Mouse (Mus musculus) cerebellum, adult (tissue): Measurements from ENCODE around the gene Tbxa2r.

Experiments
- ATAC-seq: cut with Nextera tagmentation; 2 replicates; pipeline ENCODE4 v1.9.2; 2017; ENCODE audit warnings: mild to moderate bottlenecking, moderate library complexity, mixed read lengths; ENCODE audit not compliant: insufficient number of reproducible peaks, low FRiP score, low TSS enrichment

Gene Tbxa2r

DNA sequence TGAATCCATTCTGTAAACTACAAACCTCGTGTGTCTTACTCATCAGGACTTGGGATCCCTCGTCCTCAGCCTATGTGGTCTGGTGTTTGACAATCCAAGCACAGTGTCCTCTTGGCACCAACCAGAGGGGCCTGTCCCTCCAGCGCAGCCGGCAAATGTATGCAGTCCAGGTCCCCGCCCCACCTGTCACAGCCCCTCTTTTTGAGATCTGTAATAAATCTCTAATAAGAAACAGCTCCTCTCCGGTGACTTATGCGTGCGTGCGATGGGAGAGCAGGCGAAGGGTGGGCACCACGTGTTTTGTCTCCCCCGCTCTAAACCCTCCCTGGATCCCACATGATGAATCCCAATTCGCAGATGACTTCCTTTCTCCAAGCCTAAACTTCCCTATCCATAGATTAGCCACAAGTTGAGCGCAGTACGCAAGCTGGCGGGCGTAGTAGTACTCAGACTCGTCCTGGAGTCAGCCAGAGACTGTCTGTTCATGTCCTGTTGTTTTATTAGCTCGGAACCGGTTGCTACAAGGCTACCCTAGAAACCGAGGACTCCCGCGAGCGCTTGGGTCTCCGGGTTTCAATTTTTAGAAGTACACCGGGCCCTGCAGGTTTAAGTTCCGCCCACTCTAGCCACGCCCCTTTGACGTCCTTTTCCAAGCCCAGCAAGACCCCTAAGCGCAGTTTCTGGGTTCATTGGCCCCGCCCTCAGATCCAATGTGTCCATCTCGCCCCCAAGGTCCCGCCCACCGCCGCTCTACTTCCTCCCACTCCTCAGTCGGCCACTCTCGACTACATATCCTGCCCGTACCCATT is 8.6 kb upstream of the Tbxa2r start:
- ATAC-seq: peak; percentile 58; the same call in 1 of the 2 replicates

DNA sequence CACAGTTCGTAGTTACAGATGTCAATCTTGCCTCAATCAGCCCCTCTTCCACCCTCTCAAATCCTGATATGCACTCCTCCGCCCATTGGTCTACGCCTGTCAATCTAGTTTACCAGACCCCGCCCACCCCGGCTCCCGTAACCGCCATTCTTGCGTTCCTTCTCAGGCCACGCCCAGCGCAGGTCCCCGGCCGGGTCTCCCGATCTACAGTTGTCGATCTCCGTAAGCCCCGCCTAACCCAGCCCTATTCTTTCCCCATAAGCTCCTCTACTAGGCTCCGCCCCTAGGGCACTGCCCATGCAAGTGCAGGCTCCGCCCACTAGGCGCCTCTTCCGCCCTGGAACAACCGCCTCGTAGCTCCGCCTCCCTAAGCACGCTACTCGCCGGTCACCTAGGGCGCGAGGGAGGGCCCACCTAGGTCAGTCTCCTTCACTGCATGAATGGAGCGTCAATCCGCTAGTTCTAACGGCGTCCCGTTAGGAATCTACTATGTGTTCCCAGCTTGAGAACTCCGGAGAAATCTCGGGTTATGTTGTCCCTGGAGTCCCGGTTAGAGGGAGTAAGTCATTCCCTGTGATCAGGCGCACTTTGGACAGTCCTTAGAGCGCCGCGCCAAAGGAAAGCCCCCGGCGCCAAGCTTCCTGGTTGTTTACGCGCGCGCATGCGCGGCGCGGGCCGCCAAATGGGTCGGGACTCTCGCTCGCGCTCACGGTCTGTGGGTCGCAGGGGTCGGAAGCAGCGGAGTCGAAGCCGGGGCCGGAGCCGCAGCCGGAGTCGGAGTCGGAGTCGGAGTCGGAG is 7.8 kb upstream of the Tbxa2r start, which contains the start of gene Cactin:
Gene Cactin, plus strand, starts transcription at position 554 of the 798 bp plus-strand sequence.
- peak; percentile 78 for ATAC-seq

- no peak for ATAC-seq
Observed at GRCm38 (mm10) chr10:81321436-81321835, 7.1 kb upstream of the Tbxa2r start.

DNA sequence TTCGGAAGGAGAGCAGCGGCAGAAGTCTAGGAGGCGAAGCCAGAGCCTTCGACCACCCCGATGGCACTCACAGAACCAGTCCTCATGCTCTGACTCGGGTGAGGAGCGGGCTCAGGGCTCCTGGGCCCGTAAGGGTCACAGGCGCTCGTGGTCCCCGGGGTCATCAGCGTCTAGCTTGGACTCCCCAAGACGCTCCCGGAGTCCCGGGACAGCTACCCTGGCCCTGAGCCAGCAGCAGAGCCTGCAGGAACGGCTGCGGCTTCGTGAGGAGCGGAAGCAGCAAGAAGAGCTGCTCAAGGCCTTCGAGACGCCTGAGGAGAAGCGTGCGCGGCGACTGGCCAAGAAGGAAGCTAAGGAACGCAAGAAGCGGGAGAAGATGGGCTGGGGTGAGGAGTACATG is 6.1 kb upstream of the Tbxa2r start:
- ATAC-seq: no peak

DNA sequence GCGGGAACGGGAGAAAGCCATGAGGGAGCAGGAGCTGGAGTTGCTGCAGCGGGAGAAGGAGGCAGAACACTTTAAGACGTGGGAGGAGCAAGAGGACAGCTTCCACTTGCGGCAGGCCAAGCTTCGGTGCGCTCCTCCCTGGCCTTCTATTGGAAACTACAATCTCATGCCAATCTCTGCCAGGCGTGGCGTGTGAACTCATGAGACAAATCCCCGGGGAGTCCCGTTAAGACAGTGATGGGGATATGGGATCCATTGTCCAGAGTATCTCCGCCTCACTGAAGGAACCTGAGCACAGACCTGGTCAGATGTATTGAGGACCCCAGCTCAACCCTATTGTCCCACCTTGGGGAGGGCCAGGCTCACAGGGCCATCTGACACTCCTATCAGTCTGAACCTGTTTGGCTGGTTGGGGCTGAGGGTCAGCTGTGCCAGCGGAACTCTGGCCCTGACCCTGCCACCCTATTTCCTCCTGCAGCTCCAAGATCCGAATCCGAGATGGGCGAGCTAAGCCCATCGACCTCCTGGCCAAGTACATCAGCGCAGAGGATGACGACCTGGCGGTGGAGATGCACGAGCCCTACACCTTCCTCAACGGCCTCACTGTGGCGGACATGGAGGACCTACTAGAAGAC is 5.3 kb upstream of the Tbxa2r start:
- no peak for ATAC-seq

DNA sequence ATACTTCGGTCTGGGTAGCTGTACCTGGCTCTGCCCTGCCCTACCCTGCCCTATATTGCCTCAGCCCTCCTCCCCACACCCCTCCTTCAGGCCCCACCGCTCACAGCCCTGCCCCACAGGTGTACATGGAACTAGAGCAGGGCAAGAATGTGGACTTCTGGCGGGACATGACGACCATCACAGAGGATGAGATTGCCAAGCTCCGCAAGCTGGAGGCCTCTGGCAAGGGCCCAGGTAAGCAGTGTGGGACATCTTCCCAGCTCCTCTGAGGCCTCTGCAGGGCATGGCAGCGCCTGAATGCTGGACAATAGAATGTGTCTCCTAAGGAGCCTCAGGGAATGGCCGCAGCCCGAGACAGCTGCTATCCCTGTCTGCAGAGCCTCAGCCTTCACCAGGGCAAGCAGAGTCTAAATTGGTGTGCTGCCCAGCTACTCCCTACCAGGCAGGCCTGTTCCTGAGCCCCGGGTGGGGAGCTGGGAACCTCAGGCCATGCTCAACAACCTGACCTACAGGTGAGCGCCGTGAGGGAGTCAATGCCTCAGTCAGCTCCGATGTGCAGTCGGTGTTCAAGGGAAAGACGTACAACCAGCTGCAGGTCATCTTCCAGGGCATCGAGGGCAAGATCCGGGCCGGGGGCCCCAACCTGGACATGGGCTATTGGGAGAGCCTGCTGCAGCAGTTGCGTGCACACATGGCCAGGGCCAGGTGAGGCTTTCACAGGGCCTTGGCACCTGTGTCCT is 4.6 kb upstream of the Tbxa2r start:
- ATAC-seq: no peak

DNA sequence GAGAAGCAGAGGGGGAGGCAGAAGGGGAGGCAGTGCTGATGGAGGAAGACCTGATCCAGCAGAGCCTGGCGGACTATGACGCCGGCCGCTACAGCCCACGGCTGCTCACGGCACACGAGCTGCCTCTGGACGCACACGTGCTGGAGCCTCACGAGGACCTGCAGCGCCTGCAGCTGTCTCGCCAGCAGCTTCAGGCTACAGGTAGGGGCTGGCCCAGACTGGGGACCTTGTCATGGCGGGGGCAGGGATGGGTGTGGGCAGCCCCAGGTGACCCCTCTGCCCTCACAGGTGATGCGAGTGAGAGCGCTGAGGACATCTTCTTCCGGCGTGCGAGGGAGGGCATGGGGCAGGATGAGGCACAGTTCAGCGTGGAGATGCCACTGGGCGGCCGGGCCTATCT is 3.4 kb upstream of the Tbxa2r start:
- no peak for ATAC-seq

- ATAC-seq: no peak
Observed at GRCm38 (mm10) chr10:81325781-81326180, 2.8 kb upstream of the Tbxa2r start.

DNA sequence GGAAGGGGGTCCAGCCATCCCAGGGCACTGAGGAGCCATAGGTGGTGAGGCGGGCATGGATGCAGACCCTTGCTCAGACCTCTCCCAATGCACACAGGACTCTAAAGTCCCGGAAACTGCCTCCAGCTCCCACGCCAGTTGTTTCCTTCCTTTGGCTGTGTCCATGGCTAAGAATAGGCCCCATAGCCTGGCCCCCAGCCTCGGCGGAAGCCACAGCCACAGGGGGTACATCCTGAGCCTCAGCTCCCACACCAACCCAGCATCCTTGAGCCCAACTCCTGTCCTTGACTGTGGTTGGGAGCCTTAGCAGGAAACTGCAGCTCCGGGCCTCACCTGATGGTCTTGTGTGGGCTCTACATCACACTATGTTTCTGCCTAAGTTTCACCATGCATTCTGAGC is 1.7 kb upstream of the Tbxa2r start:
- ATAC-seq: no peak

- no peak for ATAC-seq
Observed at GRCm38 (mm10) chr10:81327959-81328358, 572 bp upstream of the Tbxa2r start.

DNA sequence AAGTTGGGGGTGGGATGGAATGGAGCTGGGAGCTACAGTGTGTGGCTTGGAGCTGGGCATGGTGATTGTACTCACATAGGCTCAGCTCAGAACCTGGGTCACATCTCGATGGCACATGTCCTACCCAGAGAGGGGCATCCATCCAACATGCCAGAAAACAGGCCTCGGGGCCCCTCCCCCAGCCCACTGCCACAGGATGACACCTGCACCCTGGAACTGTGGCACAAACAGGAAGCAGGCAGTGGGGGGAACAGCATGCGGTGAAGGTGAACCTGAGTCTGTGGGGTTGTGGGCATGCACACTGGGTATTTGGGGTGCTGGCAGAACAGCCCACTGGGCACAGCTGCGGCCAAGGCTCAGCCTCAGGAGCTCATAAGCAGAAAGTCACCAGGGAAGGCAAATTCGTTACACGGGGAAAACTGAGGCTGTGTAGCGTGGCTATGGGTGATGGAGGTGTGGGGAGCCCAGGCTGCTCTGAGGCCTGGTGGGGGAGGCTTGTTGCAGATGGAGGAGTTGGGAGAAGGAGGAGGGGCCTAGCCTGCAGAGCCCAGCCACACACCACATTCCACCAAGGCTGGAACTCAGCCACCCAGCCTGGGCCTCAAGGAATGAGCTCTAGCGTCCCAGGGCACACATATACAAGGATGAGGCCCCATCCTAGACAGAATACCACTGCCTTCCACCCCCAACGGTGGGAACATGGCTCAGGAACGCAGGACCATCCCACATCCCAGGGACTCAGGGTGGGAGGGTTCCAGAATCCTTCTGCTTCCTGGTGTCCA is 854 bp downstream of the Tbxa2r start:
- no peak for ATAC-seq

DNA sequence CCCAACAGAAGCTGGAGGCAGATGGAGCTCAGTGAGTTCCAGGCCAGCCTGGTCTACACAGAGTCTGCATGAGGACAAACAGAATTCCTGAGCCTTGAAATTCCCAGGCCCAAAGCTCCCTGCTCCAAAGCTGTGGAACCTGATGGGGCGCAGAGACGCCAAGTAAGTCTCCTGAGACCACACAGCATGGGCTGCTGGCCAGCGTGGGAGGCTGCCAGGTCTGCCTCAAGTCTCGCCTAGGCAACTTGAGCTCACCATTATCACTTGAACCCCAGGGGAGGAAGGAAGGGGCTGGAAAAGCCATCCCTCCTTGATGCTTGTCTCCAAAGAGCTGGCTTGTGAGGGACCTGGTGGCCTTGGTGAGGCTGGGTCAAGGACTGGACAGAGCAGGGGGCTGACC is 1.5 kb downstream of the Tbxa2r start:
- ATAC-seq: no peak

- no peak for ATAC-seq
Observed at GRCm38 (mm10) chr10:81332277-81332676, 3.7 kb downstream of the Tbxa2r start.

- ATAC-seq: no peak
Observed at GRCm38 (mm10) chr10:81334324-81334723, 5.8 kb downstream of the Tbxa2r start.

GRCm38 (mm10) chr10:81335393-81336340 is 7.1 kb downstream of the Tbxa2r start:
- ATAC-seq: no peak

DNA sequence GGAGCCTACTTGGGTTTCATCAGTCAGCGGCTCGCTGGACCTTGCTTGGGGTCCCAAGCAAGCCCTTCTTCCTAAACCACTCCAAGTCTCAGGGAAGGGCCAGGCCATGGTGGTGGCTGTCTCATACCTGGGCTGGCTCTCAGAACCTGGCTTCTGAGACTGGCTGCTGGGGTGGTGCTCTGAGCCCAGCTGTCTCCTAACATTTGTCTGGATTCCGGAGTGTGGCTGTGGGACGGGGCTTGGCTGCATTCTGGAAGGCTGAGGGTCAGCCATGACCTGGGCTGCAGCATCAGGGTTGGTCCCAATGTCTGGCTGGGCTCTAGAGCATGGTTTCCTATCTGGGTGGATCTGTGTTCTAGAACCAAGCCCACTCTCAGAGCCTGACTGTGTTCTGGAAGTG is 8.0 kb downstream of the Tbxa2r start:
- ATAC-seq: no peak

- ATAC-seq: no peak
Observed at GRCm38 (mm10) chr10:81340551-81341332, 12.2 kb downstream of the Tbxa2r start.
